Mouse (Mus musculus) neural tube, embryonic 13.5 days (tissue): ENCODE results near the gene Ptprz1. TPM values are rescaled to one million over a fixed set of nuclear protein-coding genes. Genes with fewer than 3 reads are reported as not detected.
A peak's percentile ranks its signal among the peaks of the same experiment; 100 is the strongest.

Experiments
- ATAC-seq: fragments of 200-750 bp; cut with Nextera tagmentation; 2 replicates; pipeline ENCODE4 v1.8.0; 2017; ENCODE audit warnings: low read depth, mild to moderate bottlenecking, moderate TSS enrichment, moderate library complexity
- H3K27ac ChIP-seq: fragments of 300-500 bp; sonication (generic); replicated peaks from 2 replicates; pipeline ENCODE4 v1.5.1; 2015; ENCODE audit warnings: moderate library complexity, mild to moderate bottlenecking, inconsistent platforms
- H3K27me3 ChIP-seq: fragments of 300-500 bp; sonication (generic); 2 replicates; pipeline ENCODE4 v1.6.1; 2015; ENCODE audit warnings: mild to moderate bottlenecking, inconsistent platforms
- H3K36me3 ChIP-seq: fragments of 300-500 bp; sonication (generic); 2 replicates; pipeline ENCODE4 v1.6.1; 2015; ENCODE audit warnings: mild to moderate bottlenecking, inconsistent platforms
- H3K4me1 ChIP-seq: fragments of 300-500 bp; sonication (generic); replicated peaks from 2 replicates; pipeline ENCODE4 v1.6.1; 2015; ENCODE audit warnings: inconsistent platforms
- H3K4me2 ChIP-seq: fragments of 300-500 bp; sonication (generic); 2 replicates; pipeline ENCODE4 v1.6.1; 2015; ENCODE audit warnings: inconsistent platforms, mild to moderate bottlenecking, moderate library complexity
- H3K4me3 ChIP-seq: fragments of 300-500 bp; sonication (generic); 2 replicates; pipeline ENCODE4 v1.5.1; 2015; ENCODE audit warnings: mild to moderate bottlenecking, inconsistent platforms
- H3K9ac ChIP-seq: fragments of 300-500 bp; sonication (generic); 2 replicates; pipeline ENCODE4 v1.6.1; 2015; ENCODE audit warnings: moderate library complexity, mild to moderate bottlenecking, inconsistent platforms
- H3K9me3 ChIP-seq: fragments of 300-500 bp; sonication (generic); 2 replicates; pipeline ENCODE4 v1.6.1; 2016; ENCODE audit warnings: inconsistent platforms
- WGBS: fragments of 180-500 bp; shearing (Covaris S2); methylation state at CpG from one replicate; pipeline ENCODE4 v1.1.7; 2015; 5-methylcytosine and 5-hydroxymethylcytosine counted together
- polyA plus RNA-seq: library from polyadenylated mRNA; unstranded; fragments of >200 nt; fragmentation: Nextera tagmentation; extraction: Ambion mirVana; gene quantifications from 2 replicates; pipeline ENCODE4 v1.2.1, GENCODE M21; 2015

Ptprz1 gene
- polyA plus RNA-seq, 1 experiment from 2014 or later = 36.8 TPM

- peak; percentile 63 for ATAC-seq
- Histone ChIP-seq H3K9ac (no peak overlapping the region), H3K4me1 (peaks cover 10% of the 10 kb centered on the region), H3K4me3 (no peak overlapping the region), H3K4me2 (no peak overlapping the region), H3K36me3 (no peaks in the 10 kb centered on the region), H3K27me3 (no peaks in the 10 kb centered on the region), H3K27ac (peak overlapping the region; percentile 23), H3K9me3 (no peaks in the 10 kb centered on the region)
- WGBS = 6% methylated on average over 1 of the region's 1 CpGs
Observed at GRCm38 (mm10) chr6:22922880-22923279, 47.6 kb downstream of the Ptprz1 start.

- no peak for ATAC-seq
- no peak overlapping the region for H3K4me3 ChIP-seq
- H3K9me3 ChIP-seq = no peaks in the 10 kb centered on the region
- H3K36me3 ChIP-seq = no peaks in the 10 kb centered on the region
- no peak overlapping the region for H3K4me2 ChIP-seq
- H3K27me3 ChIP-seq = no peaks in the 10 kb centered on the region
- peaks cover 11% of the 10 kb centered on the region for H3K4me1 ChIP-seq
- H3K27ac ChIP-seq = no peak overlapping the region
- no peak overlapping the region for H3K9ac ChIP-seq
- 67% methylated on average over 2 of the region's 2 CpGs for WGBS
Observed at GRCm38 (mm10) chr6:22932768-22933265, 57.5 kb downstream of the Ptprz1 start.

- Histone ChIP-seq H3K9me3 (no peaks in the 10 kb centered on the region), H3K27ac (peak overlapping the region; percentile 49; the same call in 1 of the 2 replicates), H3K4me3 (no peak overlapping the region), H3K4me2 (no peak overlapping the region), H3K27me3 (no peaks in the 10 kb centered on the region), H3K9ac (no peak overlapping the region), H3K36me3 (no peaks in the 10 kb centered on the region), H3K4me1 (peaks cover 23% of the 10 kb centered on the region)
- 49% methylated on average over 4 of the region's 4 CpGs for WGBS
- ATAC-seq = peak; percentile 52; the same call in 1 of the 2 replicates
Observed at GRCm38 (mm10) chr6:22937126-22937525, 61.8 kb downstream of the Ptprz1 start.

- Histone ChIP-seq H3K27me3 (no peaks in the 10 kb centered on the region), H3K4me1 (peaks cover 23% of the 10 kb centered on the region), H3K9ac (no peak overlapping the region), H3K27ac (peak overlapping the region; percentile 49; the same call in 1 of the 2 replicates), H3K4me2 (no peak overlapping the region), H3K36me3 (no peaks in the 10 kb centered on the region), H3K4me3 (no peak overlapping the region), H3K9me3 (no peaks in the 10 kb centered on the region)
- 44% methylated on average over 5 of the region's 5 CpGs for WGBS
- peak; percentile 78 for ATAC-seq
Observed at GRCm38 (mm10) chr6:22937526-22937925, 62.2 kb downstream of the Ptprz1 start.

- Histone ChIP-seq H3K4me1 (peaks cover 10% of the 10 kb centered on the region; the same call in 1 of the 2 replicates), H3K9ac (no peak overlapping the region), H3K4me2 (no peak overlapping the region), H3K27ac (no peak overlapping the region), H3K9me3 (no peaks in the 10 kb centered on the region), H3K4me3 (no peak overlapping the region), H3K36me3 (no peaks in the 10 kb centered on the region), H3K27me3 (no peaks in the 10 kb centered on the region)
- no peak for ATAC-seq
- 81% methylated on average over 3 of the region's 3 CpGs for WGBS
Observed at GRCm38 (mm10) chr6:22944191-22944590, 68.9 kb downstream of the Ptprz1 start.

- Histone ChIP-seq H3K9ac (no peak overlapping the region), H3K9me3 (no peaks in the 10 kb centered on the region), H3K4me2 (no peak overlapping the region), H3K36me3 (0 out of 2 replicates have a peak, but pooled peaks cover 2% of the 10 kb centered on the region), H3K4me3 (no peak overlapping the region), H3K4me1 (0 out of 2 replicates have a peak, but pooled peaks cover 1% of the 10 kb centered on the region), H3K27ac (no peak overlapping the region), H3K27me3 (no peaks in the 10 kb centered on the region)
- 86% methylated on average over 3 of the region's 3 CpGs for WGBS
- no peak for ATAC-seq
Observed at GRCm38 (mm10) chr6:22963374-22963773, 88.1 kb downstream of the Ptprz1 start.

- H3K9me3 ChIP-seq = no peaks in the 10 kb centered on the region
- H3K36me3 ChIP-seq = 0 out of 2 replicates have a peak, but pooled peaks cover 2% of the 10 kb centered on the region
- H3K4me2 ChIP-seq = no peak overlapping the region
- 47% methylated on average over 2 of the region's 2 CpGs for WGBS
- H3K4me1 ChIP-seq = no peaks in the 10 kb centered on the region
- no peak overlapping the region for H3K27ac ChIP-seq
- no peak overlapping the region for H3K9ac ChIP-seq
- H3K4me3 ChIP-seq = no peak overlapping the region
- ATAC-seq = no peak
- no peaks in the 10 kb centered on the region for H3K27me3 ChIP-seq
Observed at GRCm38 (mm10) chr6:22968073-22968472, 92.8 kb downstream of the Ptprz1 start.

- Histone ChIP-seq H3K4me1 (0 out of 2 replicates have a peak, but pooled peaks cover 2% of the 10 kb centered on the region), H3K9me3 (peaks cover 5% of the 10 kb centered on the region; the same call in 1 of the 2 replicates), H3K36me3 (peaks cover 9% of the 10 kb centered on the region; the same call in 1 of the 2 replicates), H3K9ac (no peak overlapping the region), H3K27ac (no peak overlapping the region), H3K4me3 (no peak overlapping the region), H3K27me3 (no peaks in the 10 kb centered on the region), H3K4me2 (peak overlapping the region; percentile 45)
- peak; percentile 79 for ATAC-seq
- 8% methylated on average over 9 of the region's 9 CpGs for WGBS
Observed at GRCm38 (mm10) chr6:22983769-22984519, 108.6 kb downstream of the Ptprz1 start.

GRCm38 (mm10) chr6:22984520-22985154, 109.3 kb downstream of the Ptprz1 start:
- no peak overlapping the region for H3K9ac ChIP-seq
- 0 out of 2 replicates have a peak, but pooled peaks cover 2% of the 10 kb centered on the region for H3K4me1 ChIP-seq
- 20% methylated on average over 5 of the region's 5 CpGs for WGBS
- H3K36me3 ChIP-seq = peaks cover 9% of the 10 kb centered on the region; the same call in 1 of the 2 replicates
- peaks cover 5% of the 10 kb centered on the region; the same call in 1 of the 2 replicates for H3K9me3 ChIP-seq
- H3K27ac ChIP-seq = no peak overlapping the region
- 0 out of 2 replicates have a peak, but pooled peaks have one; percentile 63 for ATAC-seq
- no peak overlapping the region for H3K4me3 ChIP-seq
- peak overlapping the region; percentile 45 for H3K4me2 ChIP-seq
- H3K27me3 ChIP-seq = no peaks in the 10 kb centered on the region

GRCm38 (mm10) chr6:23003152-23003551, 127.8 kb downstream of the Ptprz1 start:
- ATAC-seq = no peak

GRCm38 (mm10) chr6:23014988-23015613, 139.8 kb downstream of the Ptprz1 start:
- no peak overlapping the region for H3K4me3 ChIP-seq
- H3K9me3 ChIP-seq = no peaks in the 10 kb centered on the region
- 63% methylated on average over 4 of the region's 4 CpGs for WGBS
- peak; percentile 65 for ATAC-seq
- no peaks in the 10 kb centered on the region for H3K36me3 ChIP-seq
- H3K27me3 ChIP-seq = no peaks in the 10 kb centered on the region
- no peaks in the 10 kb centered on the region; the same call in 1 of the 2 replicates for H3K4me1 ChIP-seq
- H3K4me2 ChIP-seq = no peak overlapping the region
- 0 out of 2 replicates have a peak overlapping the region, but pooled peaks have one; percentile 4 for H3K27ac ChIP-seq
- no peak overlapping the region for H3K9ac ChIP-seq

More at GRCm38 (mm10) chr6:23003152-23003551, 127.8 kb downstream of the Ptprz1 start:
- H3K9me3 ChIP-seq = no peaks in the 10 kb centered on the region
- H3K27me3 ChIP-seq = no peaks in the 10 kb centered on the region
- WGBS = 31% methylated on average over 3 of the region's 3 CpGs
- H3K9ac ChIP-seq = no peak overlapping the region
- peaks cover 17% of the 10 kb centered on the region; the same call in 1 of the 2 replicates for H3K36me3 ChIP-seq
- H3K4me1 ChIP-seq = no peaks in the 10 kb centered on the region
- no peak overlapping the region for H3K27ac ChIP-seq
- H3K4me3 ChIP-seq = no peak overlapping the region
- H3K4me2 ChIP-seq = no peak overlapping the region
